Mouse (Mus musculus) neutrophil, adult 59 days (primary cell): ENCODE measurements around the gene Cd300ld. TPM values are rescaled to one million over a fixed set of nuclear protein-coding genes. Genes with fewer than 3 reads are reported as not detected.

Experiments used
- total RNA-seq, 2 experiments: library from RNA; stranded (reverse); gene quantifications; 1 replicate in 1 of 2; 2 replicates in 1 of 2; pipeline ENCODE4 v1.2.4; 2023

Cd300ld gene
- 10 to 100 TPM; 86.6 to 92.0 TPM for total RNA-seq

DNA sequence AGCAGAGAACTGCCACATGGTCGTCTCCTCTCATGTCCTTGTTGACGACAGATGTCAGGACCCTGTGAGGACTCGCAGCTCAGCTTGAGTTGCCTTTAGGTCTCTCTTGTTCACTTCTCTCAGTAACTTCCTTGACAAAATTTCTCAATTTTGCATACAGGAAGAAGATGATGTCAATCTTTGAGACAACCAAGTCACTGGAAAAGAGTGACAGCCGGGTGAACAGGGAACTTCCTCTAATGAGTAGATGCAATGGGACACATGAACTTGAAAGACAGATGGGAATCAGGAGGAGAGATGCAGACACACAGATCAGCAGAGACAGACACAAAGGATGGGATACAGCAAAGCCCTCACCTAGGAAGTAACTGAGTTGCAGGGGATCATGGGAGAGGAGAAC, at the start of gene Cd300ld:
Gene Cd300ld (minus strand): TSS at position 130 of the 400 bp plus-strand sequence.

DNA sequence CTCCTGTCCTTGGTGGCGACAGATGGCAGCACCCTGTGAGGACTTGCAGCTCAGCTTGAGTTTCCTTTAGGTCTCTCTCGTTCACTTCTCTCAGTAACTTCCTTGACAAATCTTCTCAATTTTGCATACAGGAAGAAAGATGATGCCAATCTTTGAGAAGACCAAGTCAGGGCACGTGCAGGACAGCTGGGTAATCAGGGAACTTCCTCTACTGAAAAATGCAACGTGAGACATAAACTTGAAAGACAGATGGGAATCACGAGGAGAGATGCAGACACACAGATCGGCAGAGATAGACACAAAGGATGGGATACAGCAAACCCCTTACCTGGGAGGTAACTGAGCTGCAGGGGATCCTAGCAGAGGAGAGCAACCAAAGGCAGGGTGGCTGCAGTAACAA, 47.9 kb upstream of the Cd300ld start, which contains the start of gene Cd300ld5:
Gene Cd300ld5 (minus strand): TSS at position 101 of the 400 bp plus-strand sequence.

DNA sequence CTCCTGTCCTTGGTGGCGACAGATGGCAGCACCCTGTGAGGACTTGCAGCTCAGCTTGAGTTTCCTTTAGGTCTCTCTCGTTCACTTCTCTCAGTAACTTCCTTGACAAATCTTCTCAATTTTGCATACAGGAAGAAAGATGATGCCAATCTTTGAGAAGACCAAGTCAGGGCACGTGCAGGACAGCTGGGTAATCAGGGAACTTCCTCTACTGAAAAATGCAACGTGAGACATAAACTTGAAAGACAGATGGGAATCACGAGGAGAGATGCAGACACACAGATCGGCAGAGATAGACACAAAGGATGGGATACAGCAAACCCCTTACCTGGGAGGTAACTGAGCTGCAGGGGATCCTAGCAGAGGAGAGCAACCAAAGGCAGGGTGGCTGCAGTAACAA, 37.2 kb upstream of the Cd300ld start, which contains the start of gene Cd300ld4:
Gene Cd300ld4 (minus strand): TSS at position 101 of the 400 bp plus-strand sequence.

DNA sequence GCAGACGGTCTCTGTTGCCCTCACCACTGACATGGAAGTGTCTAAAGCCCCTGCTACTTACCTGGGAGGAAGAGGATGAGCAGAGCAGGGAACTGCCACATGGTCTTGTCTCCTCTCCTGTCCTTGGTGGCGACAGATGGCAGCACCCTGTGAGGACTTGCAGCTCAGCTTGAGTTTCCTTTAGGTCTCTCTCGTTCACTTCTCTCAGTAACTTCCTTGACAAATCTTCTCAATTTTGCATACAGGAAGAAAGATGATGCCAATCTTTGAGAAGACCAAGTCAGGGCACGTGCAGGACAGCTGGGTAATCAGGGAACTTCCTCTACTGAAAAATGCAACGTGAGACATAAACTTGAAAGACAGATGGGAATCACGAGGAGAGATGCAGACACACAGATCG, 26.4 kb upstream of the Cd300ld start, which contains the start of gene Cd300ld2:
Gene Cd300ld2 (minus strand): TSS at position 101 of the 400 bp plus-strand sequence.

DNA sequence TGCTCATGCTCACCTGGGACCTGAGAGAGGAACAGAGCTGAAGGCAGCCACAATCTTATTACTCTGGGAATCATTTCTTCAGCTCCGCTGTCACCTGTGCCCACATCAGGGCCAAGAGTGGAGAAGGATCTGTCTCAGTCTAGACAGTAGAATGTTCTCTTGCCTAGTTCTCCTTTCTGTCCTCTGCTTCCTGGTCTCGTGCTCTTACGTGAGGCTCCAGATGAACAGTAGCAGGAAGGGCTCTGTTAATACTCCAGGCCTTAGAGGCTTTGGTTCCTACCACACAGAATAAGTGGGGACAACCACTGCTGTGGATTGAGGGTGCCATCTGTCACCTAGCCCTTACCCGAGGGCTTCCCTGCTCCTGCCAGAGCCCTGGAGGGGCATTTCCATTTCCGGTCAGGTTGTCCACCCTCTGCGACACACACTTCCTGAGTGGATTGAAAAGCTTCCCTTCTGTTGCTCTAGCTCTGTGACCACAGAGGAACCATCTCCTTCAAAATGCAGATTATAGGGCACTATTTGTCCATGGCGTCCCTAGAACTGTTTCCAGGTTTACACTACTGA, 11.8 kb upstream of the Cd300ld start, which contains the start of gene Cd300c2:
Gene Cd300c2 (minus strand): TSS at position 407 of the 567 bp plus-strand sequence.

DNA sequence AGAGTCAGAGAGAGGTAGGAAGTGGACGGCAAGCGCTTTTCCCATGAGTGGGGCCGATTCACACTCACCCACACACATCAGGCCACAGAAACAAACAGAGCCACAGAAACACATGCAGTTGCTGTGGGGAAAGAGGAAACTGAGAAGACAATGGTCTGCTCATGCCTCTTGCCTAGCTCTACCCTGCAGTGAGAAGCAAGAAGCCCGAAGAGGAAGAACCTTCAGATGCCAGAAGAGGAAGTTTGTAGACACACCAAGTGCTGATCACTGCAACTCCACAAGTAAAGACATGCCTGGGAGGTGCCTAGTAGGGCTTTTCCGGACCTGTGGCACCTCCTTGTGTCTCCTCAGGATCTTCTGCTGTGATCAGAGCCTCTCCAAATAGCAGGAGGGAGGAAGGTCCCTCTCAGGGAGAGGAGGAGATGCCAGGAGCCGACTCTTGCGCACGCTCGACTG, 20.9 kb downstream of the Cd300ld start, which contains the start of gene Cd300c:
Gene Cd300c (minus strand): TSS at position 406 of the 456 bp plus-strand sequence.

DNA sequence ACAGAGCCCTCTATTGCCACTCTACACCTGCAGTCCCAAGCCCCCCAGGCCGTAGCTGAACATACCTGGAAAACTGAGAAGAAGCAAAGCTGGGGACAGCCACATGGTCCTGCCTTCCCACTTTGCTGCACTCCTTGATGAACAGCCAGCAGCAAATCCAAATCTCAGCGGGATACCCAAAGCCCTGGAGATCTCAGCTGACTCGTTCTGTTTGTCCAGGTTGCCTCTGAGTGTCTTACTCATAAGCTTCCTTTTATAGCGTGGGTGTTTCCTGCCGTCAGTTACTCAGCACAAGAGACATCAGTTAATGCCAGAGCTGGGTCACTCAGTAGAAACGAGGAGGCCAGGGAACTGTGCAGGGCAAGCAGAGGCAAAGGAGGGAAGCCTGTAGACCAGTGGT, 55.6 kb downstream of the Cd300ld start, which contains the start of gene Cd300lb:
Gene Cd300lb (minus strand): TSS at position 243 of the 400 bp plus-strand sequence.

Other genes with a start within 250 kb of the Cd300ld start
- gene Kif19a, start 224.5 kb downstream of the Cd300ld start, total RNA-seq: under 1 TPM; 0.49 to 0.67 TPM
- not detected for gene Btbd17, start 194.0 kb downstream of the Cd300ld start, total RNA-seq
- not detected for gene Gpr142, start 191.0 kb downstream of the Cd300ld start, total RNA-seq
- 1 to 10 TPM; 1.6 to 2.2 TPM for gene Gprc5c, start 138.8 kb downstream of the Cd300ld start, total RNA-seq
- gene Cd300a, start 99.9 kb downstream of the Cd300ld start, total RNA-seq: 10 to 100 TPM; 57.0 to 71.4 TPM
- 100 to 1,000 TPM; 129 to 147 TPM for gene Cd300lb, start 55.5 kb downstream of the Cd300ld start, total RNA-seq
- 1 to 10 TPM; 1.0 to 1.2 TPM for gene Cd300c, start 20.8 kb downstream of the Cd300ld start, total RNA-seq
- 10 to 100 TPM; 58.3 to 72.4 TPM for gene Cd300c2, start 12.0 kb upstream of the Cd300ld start, total RNA-seq
- not detected for gene Cd300ld2, start 26.3 kb upstream of the Cd300ld start, total RNA-seq
- not detected for gene Cd300ld4, start 37.1 kb upstream of the Cd300ld start, total RNA-seq
- 10 to 100 TPM in 1 of 2 experiments, 1 to 10 TPM in 1; 6.9 to 14.7 TPM for gene Cd300ld5, start 47.8 kb upstream of the Cd300ld start, total RNA-seq
- 10 to 100 TPM in 1 of 2 experiments, 1 to 10 TPM in 1; 6.3 to 15.5 TPM for gene Cd300ld3, start 58.5 kb upstream of the Cd300ld start, total RNA-seq
- gene Cd300e, start 72.3 kb upstream of the Cd300ld start, total RNA-seq: 1 to 10 TPM in 1 of 2 experiments, under 1 TPM in 1; 0.56 to 1.1 TPM
- gene Rab37, start 101.5 kb upstream of the Cd300ld start, total RNA-seq: 10 to 100 TPM; 11.1 to 13.9 TPM
- 100 to 1,000 TPM; 171 to 198 TPM for gene Cd300lf, start 144.1 kb upstream of the Cd300ld start, total RNA-seq
- 100 to 1,000 TPM; 153 to 167 TPM for gene Slc9a3r1, start 173.4 kb upstream of the Cd300ld start, total RNA-seq
- gene Tmem104, start 197.6 kb upstream of the Cd300ld start, total RNA-seq: 10 to 100 TPM; 36.2 to 46.6 TPM
- gene Nat9, start 197.9 kb upstream of the Cd300ld start, total RNA-seq: 10 to 100 TPM; 16.2 to 21.2 TPM